Mouse (Mus musculus) E14TG2a.4 (cell line): Measurements from ENCODE around the gene Mpdu1.

ENCODE experiments used
- CTCF ChIP-seq: conservative IDR thresholded peaks from 2 replicates; pipeline ENCODE4 v1.5.1; 2014; ENCODE audit warnings: low read length
- NANOG ChIP-seq: IDR thresholded peaks from 2 replicates; pipeline ENCODE4 v1.6.1; 2014; ENCODE audit warnings: borderline replicate concordance, low read length, mixed read lengths

GRCm38 (mm10) chr11:69680136-69680855 is 17.9 kb upstream of the Mpdu1 start:
- TF ChIP-seq CTCF (no peak), NANOG (no peak)
